Mouse (Mus musculus): ENCODE results near the gene Hps1. TPM values are rescaled to one million over a fixed set of nuclear protein-coding genes. Genes with fewer than 3 reads are reported as not detected.

Gene Hps1
- polyA plus RNA-seq, 1 experiment, result 27.3 TPM

GRCm38 (mm10) chr19:42777801-42778200 is 2.0 kb downstream of the Hps1 start:
- no peaks in the 10 kb centered on the region for H3K27me3 ChIP-seq (ENCODE audit: control insufficient read depth, insufficient read depth, low read length)
- no peak overlapping the region for H3K4me3 ChIP-seq (ENCODE audit: low read depth, low read length)
- peaks cover 4% of the 10 kb centered on the region for H3K4me1 ChIP-seq (ENCODE audit: control insufficient read depth, insufficient read depth, insufficient read length, low read length)
- no peak for TF ChIP-seq POLR2A (IDR thresholded peaks at IDR 0.05; ENCODE audit: low read depth, low read length)
- TF ChIP-seq CTCF (IDR thresholded peaks at IDR 0.05; ENCODE audit: extremely low read depth, insufficient read length, insufficient replicate concordance, low read depth, low read length), result peak; percentile 49; the same call in 1 of the 2 replicates
- no peak overlapping the region for H3K27ac ChIP-seq (ENCODE audit: insufficient read depth, low read depth, low read length)
- H3K36me3 ChIP-seq (ENCODE audit: control insufficient read depth, insufficient read depth, low read length), result no peaks in the 10 kb centered on the region; the same call in 1 of the 2 replicates
- 80% methylated on average over 5 of the region's 5 CpGs for WGBS

GRCm38 (mm10) chr19:42776813-42777212 is 3.0 kb downstream of the Hps1 start:
- Histone ChIP-seq H3K4me3 (ENCODE audit: low read depth, low read length) (no peak overlapping the region), H3K4me1 (ENCODE audit: control insufficient read depth, insufficient read depth, insufficient read length, low read length) (peaks cover 4% of the 10 kb centered on the region), H3K27me3 (ENCODE audit: control insufficient read depth, insufficient read depth, low read length) (no peaks in the 10 kb centered on the region), H3K36me3 (ENCODE audit: control insufficient read depth, insufficient read depth, low read length) (no peaks in the 10 kb centered on the region; the same call in 1 of the 2 replicates), H3K27ac (ENCODE audit: insufficient read depth, low read depth, low read length) (no peak overlapping the region)
- no peak for TF ChIP-seq CTCF (IDR thresholded peaks at IDR 0.05; ENCODE audit: extremely low read depth, insufficient read length, insufficient replicate concordance, low read depth, low read length)
- no peak for TF ChIP-seq POLR2A (IDR thresholded peaks at IDR 0.05; ENCODE audit: low read depth, low read length)
- WGBS, result 100% methylated on average over 1 of the region's 1 CpGs

GRCm38 (mm10) chr19:42770141-42770872 is 9.5 kb downstream of the Hps1 start:
- no peak overlapping the region for H3K4me3 ChIP-seq (ENCODE audit: low read depth, low read length)
- 87% methylated on average over 23 of the region's 23 CpGs for WGBS
- H3K27me3 ChIP-seq (ENCODE audit: control insufficient read depth, insufficient read depth, low read length), result no peaks in the 10 kb centered on the region
- H3K4me1 ChIP-seq (ENCODE audit: control insufficient read depth, insufficient read depth, insufficient read length, low read length), result no peaks in the 10 kb centered on the region
- no peak overlapping the region for H3K27ac ChIP-seq (ENCODE audit: insufficient read depth, low read depth, low read length)
- TF ChIP-seq CTCF (IDR thresholded peaks at IDR 0.05; ENCODE audit: extremely low read depth, insufficient read length, insufficient replicate concordance, low read depth, low read length) (no peak), POLR2A (IDR thresholded peaks at IDR 0.05; ENCODE audit: low read depth, low read length) (no peak)
- H3K36me3 ChIP-seq (ENCODE audit: control insufficient read depth, insufficient read depth, low read length), result peaks cover 22% of the 10 kb centered on the region

DNA sequence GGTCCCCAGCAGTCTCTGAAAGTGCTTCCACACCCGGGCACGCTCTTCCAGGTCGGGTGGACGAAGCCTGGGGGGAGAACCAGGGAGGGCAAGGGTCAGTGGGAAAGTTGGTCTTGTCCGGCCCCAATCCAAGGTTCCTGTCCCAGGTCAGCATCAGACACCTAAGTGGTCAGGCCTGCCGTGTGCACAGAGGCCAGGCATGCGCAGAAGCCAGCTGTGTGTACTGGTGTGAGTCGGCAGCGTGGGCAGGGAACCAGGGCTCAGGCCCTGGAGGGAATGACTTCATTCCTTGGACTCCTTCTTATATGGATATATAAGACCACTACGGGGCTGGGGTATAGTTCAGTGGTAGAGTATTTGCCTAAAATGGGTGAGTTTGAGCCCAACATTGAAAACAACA is 10.1 kb downstream of the Hps1 start:
- Histone ChIP-seq H3K27me3 (ENCODE audit: control insufficient read depth, insufficient read depth, low read length) (no peaks in the 10 kb centered on the region), H3K4me1 (ENCODE audit: control insufficient read depth, insufficient read depth, insufficient read length, low read length) (no peaks in the 10 kb centered on the region), H3K36me3 (ENCODE audit: control insufficient read depth, insufficient read depth, low read length) (peaks cover 23% of the 10 kb centered on the region), H3K27ac (ENCODE audit: insufficient read depth, low read depth, low read length) (no peak overlapping the region), H3K4me3 (ENCODE audit: low read depth, low read length) (no peak overlapping the region)
- 92% methylated on average over 10 of the region's 10 CpGs for WGBS
- no peak for TF ChIP-seq POLR2A (IDR thresholded peaks at IDR 0.05; ENCODE audit: low read depth, low read length)

GRCm38 (mm10) chr19:42767361-42767760 is 12.4 kb downstream of the Hps1 start:
- WGBS, result 89% methylated on average over 8 of the region's 8 CpGs
- H3K27me3 ChIP-seq (ENCODE audit: control insufficient read depth, insufficient read depth, low read length), result no peaks in the 10 kb centered on the region
- H3K36me3 ChIP-seq (ENCODE audit: control insufficient read depth, insufficient read depth, low read length), result peaks cover 23% of the 10 kb centered on the region
- H3K4me1 ChIP-seq (ENCODE audit: control insufficient read depth, insufficient read depth, insufficient read length, low read length), result no peaks in the 10 kb centered on the region
- H3K4me3 ChIP-seq (ENCODE audit: low read depth, low read length), result no peak overlapping the region
- no peak overlapping the region for H3K27ac ChIP-seq (ENCODE audit: insufficient read depth, low read depth, low read length)
- no peak for TF ChIP-seq POLR2A (IDR thresholded peaks at IDR 0.05; ENCODE audit: low read depth, low read length)
- no peak for TF ChIP-seq CTCF (IDR thresholded peaks at IDR 0.05; ENCODE audit: extremely low read depth, insufficient read length, insufficient replicate concordance, low read depth, low read length)

GRCm38 (mm10) chr19:42764398-42764797 is 15.4 kb downstream of the Hps1 start:
- 87% methylated on average over 10 of the region's 10 CpGs for WGBS
- Histone ChIP-seq H3K36me3 (ENCODE audit: control insufficient read depth, insufficient read depth, low read length) (peaks cover 20% of the 10 kb centered on the region), H3K27me3 (ENCODE audit: control insufficient read depth, insufficient read depth, low read length) (no peaks in the 10 kb centered on the region), H3K27ac (ENCODE audit: insufficient read depth, low read depth, low read length) (no peak overlapping the region), H3K4me1 (ENCODE audit: control insufficient read depth, insufficient read depth, insufficient read length, low read length) (no peaks in the 10 kb centered on the region), H3K4me3 (ENCODE audit: low read depth, low read length) (no peak overlapping the region)
- TF ChIP-seq POLR2A (IDR thresholded peaks at IDR 0.05; ENCODE audit: low read depth, low read length) (no peak), CTCF (IDR thresholded peaks at IDR 0.05; ENCODE audit: extremely low read depth, insufficient read length, insufficient replicate concordance, low read depth, low read length) (no peak)

GRCm38 (mm10) chr19:42756671-42757070 is 23.1 kb downstream of the Hps1 start:
- no peak for TF ChIP-seq CTCF (IDR thresholded peaks at IDR 0.05; ENCODE audit: extremely low read depth, insufficient read length, insufficient replicate concordance, low read depth, low read length)
- TF ChIP-seq POLR2A (IDR thresholded peaks at IDR 0.05; ENCODE audit: low read depth, low read length), result no peak
- H3K4me3 ChIP-seq (ENCODE audit: low read depth, low read length), result no peak overlapping the region
- H3K4me1 ChIP-seq (ENCODE audit: control insufficient read depth, insufficient read depth, insufficient read length, low read length), result peaks cover 8% of the 10 kb centered on the region; the same call in 1 of the 2 replicates
- 86% methylated on average over 6 of the region's 6 CpGs for WGBS
- H3K27me3 ChIP-seq (ENCODE audit: control insufficient read depth, insufficient read depth, low read length), result no peaks in the 10 kb centered on the region
- H3K27ac ChIP-seq (ENCODE audit: insufficient read depth, low read depth, low read length), result no peak overlapping the region
- H3K36me3 ChIP-seq (ENCODE audit: control insufficient read depth, insufficient read depth, low read length), result peaks cover 3% of the 10 kb centered on the region; the same call in 1 of the 2 replicates

Measured in small intestine, adult 2 months (tissue).